ENCODE assay signal across 27 mouse cellular contexts in genomic region chr5:9624396-9624795, GRCm38 (mm10).
"Had no signal": no experiment of that assay in that cellular context is flagged by ENCODE, and none has a peak within 500 bp of the region (broad histone marks: within the 10 kb centered on the region; RNA-seq: fewer than 3 reads in every experiment).

No protein-coding gene starts in this region.

- H3K9me3 ChIP-seq: heart, embryonic 13.5 days; heart, embryonic 15.5 days; hindbrain, embryonic 13.5 days; hindbrain, embryonic 15.5 days; kidney, embryonic 15.5 days; limb, embryonic 13.5 days; limb, embryonic 15.5 days; liver, embryonic 12.5 days had no signal

- H3K27ac ChIP-seq: heart, adult 2 months; heart, embryonic 13.5 days; heart, embryonic 15.5 days; hindbrain, embryonic 13.5 days; hindbrain, embryonic 15.5 days; hindbrain, postnatal 0 days; kidney, embryonic 15.5 days; kidney, postnatal 0 days; limb, embryonic 13.5 days; limb, embryonic 15.5 days; liver, embryonic 12.5 days; liver, embryonic 14.5 days had no signal

- H3K36me3 ChIP-seq: heart, embryonic 13.5 days; heart, embryonic 15.5 days; hindbrain, embryonic 13.5 days; hindbrain, embryonic 15.5 days; kidney, embryonic 15.5 days; limb, embryonic 13.5 days; limb, embryonic 15.5 days; liver, embryonic 12.5 days had no signal

- DNase-seq: gastrocnemius, postnatal 14 days; gastrocnemius, postnatal 36 days; heart, adult 11 months; heart, adult 2 months; heart, postnatal 14 days; heart, postnatal 36 days; kidney, adult 11 months; kidney, adult 2 months; kidney, adult 9 months; kidney, postnatal 14 days; kidney, postnatal 36 days; layer of hippocampus, adult 9-11 months; layer of hippocampus, postnatal 36 days; left cerebral cortex, postnatal 4 days had no signal

- H3K27me3 ChIP-seq: heart, embryonic 13.5 days; heart, embryonic 15.5 days; hindbrain, embryonic 13.5 days; hindbrain, embryonic 15.5 days; kidney, embryonic 15.5 days; limb, embryonic 13.5 days; limb, embryonic 15.5 days; liver, embryonic 12.5 days had no signal

- H3K9ac ChIP-seq: heart, embryonic 13.5 days; heart, embryonic 15.5 days; hindbrain, embryonic 13.5 days; hindbrain, embryonic 15.5 days; kidney, embryonic 15.5 days; limb, embryonic 13.5 days; limb, embryonic 15.5 days; liver, embryonic 12.5 days; liver, embryonic 14.5 days had no signal

- ATAC-seq: hindbrain, postnatal 0 days; intestine, embryonic 16.5 days; liver, embryonic 12.5 days had no signal

- H3K4me3 ChIP-seq: heart, adult 2 months; heart, embryonic 13.5 days; heart, embryonic 15.5 days; hindbrain, embryonic 13.5 days; hindbrain, embryonic 15.5 days; kidney, embryonic 15.5 days; limb, embryonic 13.5 days; limb, embryonic 15.5 days; liver, embryonic 12.5 days had no signal

- H3K4me1 ChIP-seq: limb, embryonic 13.5 days; limb, embryonic 15.5 days; liver, embryonic 12.5 days had no signal

- H3K4me2 ChIP-seq: heart, embryonic 11.5 days; heart, embryonic 13.5 days; heart, embryonic 15.5 days; hindbrain, embryonic 13.5 days; hindbrain, embryonic 15.5 days; kidney, embryonic 15.5 days; limb, embryonic 13.5 days; limb, embryonic 15.5 days; liver, embryonic 12.5 days had no signal
